Mouse (Mus musculus) kidney, postnatal 0 days (tissue): Measurements from ENCODE around the gene Naa60. TPM values are rescaled to one million over a fixed set of nuclear protein-coding genes. Genes with fewer than 3 reads are reported as not detected.

Experiments used
- ATAC-seq: fragments of 200-750 bp; cut with Nextera tagmentation; replicated peaks from 2 replicates; pipeline ENCODE4 v1.8.0; 2017; ENCODE audit warnings: low read depth, moderate number of reproducible peaks, moderate TSS enrichment, moderate library complexity; ENCODE audit not compliant: low FRiP score
- DNase-seq: peaks from one replicate; pipeline ENCODE4 v3.0.0-alpha.2; 2016; ENCODE audit warnings: low spot score
- H3K27ac ChIP-seq: fragments of 300-500 bp; sonication (generic); 2 replicates; pipeline ENCODE4 v1.5.1; 2014; ENCODE audit warnings: mild to moderate bottlenecking
- H3K27me3 ChIP-seq: fragments of 300-500 bp; sonication (generic); 2 replicates; pipeline ENCODE4 v1.6.1; 2014; ENCODE audit warnings: low read length, mixed read lengths; ENCODE audit not compliant: insufficient read depth
- H3K36me3 ChIP-seq: fragments of 300-500 bp; sonication (generic); 2 replicates; pipeline ENCODE4 v1.6.1; 2014; ENCODE audit warnings: low read length, mixed read lengths; ENCODE audit not compliant: insufficient read depth
- H3K4me1 ChIP-seq: fragments of 300-500 bp; sonication (generic); replicated peaks from 2 replicates; pipeline ENCODE4 v1.6.1; 2014; ENCODE audit warnings: antibody characterized with exemption, low read length, mixed read lengths; ENCODE audit not compliant: insufficient read depth
- H3K4me2 ChIP-seq: fragments of 300-500 bp; sonication (generic); 2 replicates; pipeline ENCODE4 v1.6.1; 2014; ENCODE audit warnings: mild to moderate bottlenecking, low read length, moderate library complexity, mixed read lengths
- H3K4me3 ChIP-seq: fragments of 300-500 bp; sonication (generic); replicated peaks from 2 replicates; pipeline ENCODE4 v1.5.1; 2014; ENCODE audit warnings: low read depth, low read length
- H3K9ac ChIP-seq: fragments of 300-500 bp; sonication (generic); 2 replicates; pipeline ENCODE4 v1.6.1; 2014; ENCODE audit warnings: low read depth, low read length
- H3K9me3 ChIP-seq: fragments of 300-500 bp; sonication (generic); replicated peaks from 2 replicates; pipeline ENCODE4 v1.6.1; 2016; ENCODE audit warnings: low read length, inconsistent platforms, mixed read lengths
- CTCF ChIP-seq: IDR thresholded peaks from 2 replicates; pipeline ENCODE4 v1.5.1; 2016; ENCODE audit warnings: antibody characterized with exemption, low read depth, mild to moderate bottlenecking, moderate library complexity
- WGBS: fragments of 180-500 bp; shearing (Covaris S2); extraction: QIAGEN DNeasy Blood & Tissue Kit; methylation state at CpG from one replicate; pipeline ENCODE4 v1.1.7; 2014; 5-methylcytosine and 5-hydroxymethylcytosine counted together
- microRNA-seq: library from miRNA; unstranded; fragments of <30 nt; microRNA quantifications from one replicate; pipeline ENCODE4, GENCODE M21; 2016
- polyA plus RNA-seq: library from polyadenylated mRNA; unstranded; fragments of >200 nt; fragmentation: Nextera tagmentation; extraction: Ambion mirVana; gene quantifications from 2 replicates; pipeline ENCODE4 v1.2.1, GENCODE M21; 2015

The Naa60 gene
- polyA plus RNA-seq, 1 experiment from 2014 or later, result 40.9 TPM

DNA sequence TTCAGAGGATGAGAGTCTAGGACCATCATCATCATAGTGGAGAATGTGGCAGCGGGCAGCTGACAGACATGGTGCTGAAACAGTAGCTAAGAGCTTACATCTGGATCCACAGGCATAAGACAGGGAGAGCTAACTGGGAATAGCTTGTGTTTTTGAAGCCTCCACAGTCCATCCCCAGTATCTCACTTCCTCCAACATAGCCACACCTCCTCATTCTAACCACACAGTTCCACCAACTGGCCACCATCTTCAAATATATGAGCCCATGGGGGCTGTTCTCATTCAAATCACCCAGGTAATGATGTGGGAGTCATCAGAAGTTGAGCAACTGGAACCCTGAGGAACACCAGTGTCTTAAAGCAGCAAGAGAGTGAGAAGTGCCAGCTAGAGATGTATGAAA, 79.0 kb downstream of the Naa60 start:
- WGBS, result 77% methylated on average over 1 of the region's 1 CpGs

More for the DNA sequence above, 79.0 kb downstream of the Naa60 start:
- no peaks in the 10 kb centered on the region for H3K27me3 ChIP-seq
- H3K36me3 ChIP-seq, result no peaks in the 10 kb centered on the region
- no peak overlapping the region for H3K4me2 ChIP-seq
- H3K4me1 ChIP-seq, result no peaks in the 10 kb centered on the region
- H3K9me3 ChIP-seq, result no peaks in the 10 kb centered on the region
- no peak overlapping the region for H3K9ac ChIP-seq
- no peak overlapping the region for H3K27ac ChIP-seq
- H3K4me3 ChIP-seq, result no peak overlapping the region
- no peak for TF ChIP-seq CTCF
- ATAC-seq (no peak), DNase-seq (no peak)

Small RNA genes lying within 50 kb of the gene (microRNA-seq; reads per million reads assigned to microRNA genes)
- not detected for gene Gm23493

Other genes with a start within 250 kb of the Naa60 start
- not detected in 2 replicates for gene Mefv, start 154.3 kb upstream of the Naa60 start, polyA plus RNA-seq
- gene Zfp263, start 128.3 kb upstream of the Naa60 start, polyA plus RNA-seq, result 29.6 and 32.2 TPM in 2 replicates
- gene Olfr15, start 41.5 kb upstream of the Naa60 start, polyA plus RNA-seq, result not detected in 2 replicates
- gene Zfp174, start 25.1 kb upstream of the Naa60 start, polyA plus RNA-seq, result 0.92 and 1.2 TPM in 2 replicates
- 3.3 and 4.2 TPM in 2 replicates for gene Zfp597, start 12.2 kb downstream of the Naa60 start, polyA plus RNA-seq
- 2.6 and 2.9 TPM in 2 replicates for gene Gm20695, start 12.3 kb downstream of the Naa60 start, polyA plus RNA-seq
- gene 1700037C18Rik, start 36.3 kb downstream of the Naa60 start, polyA plus RNA-seq, result 11.0 and 11.4 TPM in 2 replicates
- 32.8 and 33.3 TPM in 2 replicates for gene Cluap1, start 36.4 kb downstream of the Naa60 start, polyA plus RNA-seq
- gene Nlrc3, start 104.3 kb downstream of the Naa60 start, polyA plus RNA-seq, result 1.1 and 1.3 TPM in 2 replicates
- 11.9 and 13.4 TPM in 2 replicates for gene Slx4, start 131.4 kb downstream of the Naa60 start, polyA plus RNA-seq
- gene Dnase1, start 164.6 kb downstream of the Naa60 start, polyA plus RNA-seq, result 6.8 and 7.8 TPM in 2 replicates
- 89.9 and 94.6 TPM in 2 replicates for gene Trap1, start 205.5 kb downstream of the Naa60 start, polyA plus RNA-seq